Mouse (Mus musculus): ENCODE data around the gene Plxnc1. TPM values are rescaled to one million over a fixed set of nuclear protein-coding genes. Genes with fewer than 3 reads are reported as not detected.

Gene Plxnc1
- polyA plus RNA-seq, 1 experiment, result 15.8 TPM

GRCm38 (mm10) chr10:94911102-94911501 lies 33.5 kb downstream of the Plxnc1 start:
- Histone ChIP-seq H3K27me3 (ENCODE audit: control insufficient read depth, insufficient read depth, low read length) (no peaks in the 10 kb centered on the region), H3K4me1 (ENCODE audit: control insufficient read depth, insufficient read depth, insufficient read length) (no peaks in the 10 kb centered on the region; the same call in 1 of the 2 replicates), H3K36me3 (ENCODE audit: control insufficient read depth, insufficient read depth, low read length) (no peaks in the 10 kb centered on the region; the same call in 1 of the 2 replicates), H3K4me3 (ENCODE audit: extremely low read depth, insufficient read depth, insufficient read length) (no peak overlapping the region), H3K27ac (ENCODE audit: insufficient read depth, low read length) (no peak overlapping the region)
- DNase-seq (ENCODE audit: low read depth in 1 of 2, low spot score in 2 of 2), result no peak
- WGBS, result 86% methylated on average over 6 of the region's 6 CpGs
- no peak for TF ChIP-seq POLR2A (IDR thresholded peaks at IDR 0.05; ENCODE audit: low read depth, low read length)

- Histone ChIP-seq H3K27me3 (ENCODE audit: control insufficient read depth, insufficient read depth, low read length) (no peaks in the 10 kb centered on the region), H3K27ac (ENCODE audit: insufficient read depth, low read length) (no peak overlapping the region), H3K4me3 (ENCODE audit: extremely low read depth, insufficient read depth, insufficient read length) (no peak overlapping the region), H3K4me1 (ENCODE audit: control insufficient read depth, insufficient read depth, insufficient read length) (no peaks in the 10 kb centered on the region; the same call in 1 of the 2 replicates), H3K36me3 (ENCODE audit: control insufficient read depth, insufficient read depth, low read length) (peaks cover 3% of the 10 kb centered on the region)
- WGBS, result 91% methylated on average over 4 of the region's 4 CpGs
- TF ChIP-seq POLR2A (IDR thresholded peaks at IDR 0.05; ENCODE audit: low read depth, low read length) (no peak), CTCF (IDR thresholded peaks at IDR 0.05; ENCODE audit: extremely low read depth, insufficient read depth, insufficient read length, insufficient replicate concordance) (no peak)
- no peak for DNase-seq (ENCODE audit: low read depth in 1 of 2, low spot score in 2 of 2)
These were observed 34.1 kb downstream of the Plxnc1 start for GRCm38 (mm10) chr10:94910570-94910969.

GRCm38 (mm10) chr10:94909789-94910188 lies 34.8 kb downstream of the Plxnc1 start:
- H3K4me3 ChIP-seq (ENCODE audit: extremely low read depth, insufficient read depth, insufficient read length), result no peak overlapping the region
- no peak overlapping the region for H3K27ac ChIP-seq (ENCODE audit: insufficient read depth, low read length)
- 95% methylated on average over 2 of the region's 2 CpGs for WGBS
- peaks cover 3% of the 10 kb centered on the region for H3K36me3 ChIP-seq (ENCODE audit: control insufficient read depth, insufficient read depth, low read length)
- no peak for DNase-seq (ENCODE audit: low read depth in 1 of 2, low spot score in 2 of 2)
- H3K27me3 ChIP-seq (ENCODE audit: control insufficient read depth, insufficient read depth, low read length), result no peaks in the 10 kb centered on the region
- H3K4me1 ChIP-seq (ENCODE audit: control insufficient read depth, insufficient read depth, insufficient read length), result no peaks in the 10 kb centered on the region; the same call in 1 of the 2 replicates
- TF ChIP-seq POLR2A (IDR thresholded peaks at IDR 0.05; ENCODE audit: low read depth, low read length) (no peak), CTCF (IDR thresholded peaks at IDR 0.05; ENCODE audit: extremely low read depth, insufficient read depth, insufficient read length, insufficient replicate concordance) (no peak)

- no peak for TF ChIP-seq POLR2A (IDR thresholded peaks at IDR 0.05; ENCODE audit: low read depth, low read length)
- TF ChIP-seq CTCF (IDR thresholded peaks at IDR 0.05; ENCODE audit: extremely low read depth, insufficient read depth, insufficient read length, insufficient replicate concordance), result no peak
- DNase-seq (ENCODE audit: low read depth in 1 of 2, low spot score in 2 of 2), result no peak
- 81% methylated on average over 11 of the region's 11 CpGs for WGBS
- Histone ChIP-seq H3K36me3 (ENCODE audit: control insufficient read depth, insufficient read depth, low read length) (peaks cover 3% of the 10 kb centered on the region), H3K4me1 (ENCODE audit: control insufficient read depth, insufficient read depth, insufficient read length) (no peaks in the 10 kb centered on the region; the same call in 1 of the 2 replicates), H3K27me3 (ENCODE audit: control insufficient read depth, insufficient read depth, low read length) (no peaks in the 10 kb centered on the region), H3K4me3 (ENCODE audit: extremely low read depth, insufficient read depth, insufficient read length) (no peak overlapping the region), H3K27ac (ENCODE audit: insufficient read depth, low read length) (no peak overlapping the region)
These were observed 35.5 kb downstream of the Plxnc1 start for GRCm38 (mm10) chr10:94908976-94909717.

- Histone ChIP-seq H3K36me3 (ENCODE audit: control insufficient read depth, insufficient read depth, low read length) (peaks cover 3% of the 10 kb centered on the region), H3K27ac (ENCODE audit: insufficient read depth, low read length) (no peak overlapping the region), H3K4me3 (ENCODE audit: extremely low read depth, insufficient read depth, insufficient read length) (no peak overlapping the region), H3K27me3 (ENCODE audit: control insufficient read depth, insufficient read depth, low read length) (no peaks in the 10 kb centered on the region), H3K4me1 (ENCODE audit: control insufficient read depth, insufficient read depth, insufficient read length) (no peaks in the 10 kb centered on the region; the same call in 1 of the 2 replicates)
- 88% methylated on average over 21 of the region's 21 CpGs for whole genome bisulfite sequencing
- TF ChIP-seq CTCF (IDR thresholded peaks at IDR 0.05; ENCODE audit: extremely low read depth, insufficient read depth, insufficient read length, insufficient replicate concordance), result no peak
- TF ChIP-seq POLR2A (IDR thresholded peaks at IDR 0.05; ENCODE audit: low read depth, low read length), result no peak
- DNase-seq (ENCODE audit: low read depth in 1 of 2, low spot score in 2 of 2), result no peak
These were observed 38.8 kb downstream of the Plxnc1 start for GRCm38 (mm10) chr10:94905689-94906473.

GRCm38 (mm10) chr10:94905219-94905618 lies 39.4 kb downstream of the Plxnc1 start:
- Histone ChIP-seq H3K4me3 (ENCODE audit: extremely low read depth, insufficient read depth, insufficient read length) (no peak overlapping the region), H3K27ac (ENCODE audit: insufficient read depth, low read length) (no peak overlapping the region), H3K27me3 (ENCODE audit: control insufficient read depth, insufficient read depth, low read length) (no peaks in the 10 kb centered on the region), H3K4me1 (ENCODE audit: control insufficient read depth, insufficient read depth, insufficient read length) (no peaks in the 10 kb centered on the region; the same call in 1 of the 2 replicates), H3K36me3 (ENCODE audit: control insufficient read depth, insufficient read depth, low read length) (peaks cover 3% of the 10 kb centered on the region)
- no peak for TF ChIP-seq CTCF (IDR thresholded peaks at IDR 0.05; ENCODE audit: extremely low read depth, insufficient read depth, insufficient read length, insufficient replicate concordance)
- TF ChIP-seq POLR2A (IDR thresholded peaks at IDR 0.05; ENCODE audit: low read depth, low read length), result no peak
- DNase-seq (ENCODE audit: low read depth in 1 of 2, low spot score in 2 of 2), result no peak
- 88% methylated on average over 5 of the region's 5 CpGs for WGBS

All from spleen, adult 2 months (tissue).